Mouse (Mus musculus) CH12.LX (cell line): ENCODE data around the gene Dgkg.

ENCODE experiments used
- BHLHE40 ChIP-seq: IDR thresholded peaks from 2 replicates; pipeline ENCODE4 v1.6.1; 2011; ENCODE audit warnings: mild to moderate bottlenecking, low read depth, low read length, improper control_type of control experiment
- CTCF ChIP-seq, 2 experiments: IDR thresholded peaks in 1 of 2; conservative IDR thresholded peaks in 1 of 2; 2 replicates each; pipeline ENCODE4 v1.5.1; 2011 to 2012; ENCODE audit warnings: low read depth in 2 of 2, low read length in 2 of 2, improper control_type of control experiment in 1 of 2, inconsistent platforms in 1 of 2, mild to moderate bottlenecking in 1 of 2, moderate library complexity in 1 of 2
- JUND ChIP-seq: conservative IDR thresholded peaks from 2 replicates; pipeline ENCODE4 v1.6.1; 2011; ENCODE audit warnings: low read depth, low read length, improper control_type of control experiment
- MAX ChIP-seq: IDR thresholded peaks from 2 replicates; pipeline ENCODE4 v1.6.1; 2011; ENCODE audit warnings: low read length, improper control_type of control experiment
- MAZ ChIP-seq: IDR thresholded peaks from 2 replicates; pipeline ENCODE4 v1.6.1; 2012; ENCODE audit warnings: low read depth, mild to moderate bottlenecking, inconsistent platforms, low read length, improper control_type of control experiment, moderate library complexity
- MEF2A ChIP-seq: IDR thresholded peaks from 2 replicates; pipeline ENCODE4 v1.6.1; 2014; ENCODE audit warnings: low read depth, mild to moderate bottlenecking, inconsistent platforms, low read length, improper control_type of control experiment, borderline replicate concordance
- POLR2A ChIP-seq: IDR thresholded peaks from 2 replicates; pipeline ENCODE4 v1.6.1; 2011; ENCODE audit warnings: low read depth, mild to moderate bottlenecking, improper control_type of control experiment, low read length
- SMC3 ChIP-seq: IDR thresholded peaks from 2 replicates; pipeline ENCODE4 v1.6.1; 2011; ENCODE audit warnings: low read depth, low read length, improper control_type of control experiment
- TBP ChIP-seq: conservative IDR thresholded peaks from 2 replicates; pipeline ENCODE4 v1.6.1; 2011; ENCODE audit warnings: low read depth, low read length, improper control_type of control experiment
- USF1 ChIP-seq: IDR thresholded peaks from 2 replicates; pipeline ENCODE4 v1.6.1; 2014; ENCODE audit warnings: low read depth, mild to moderate bottlenecking, inconsistent platforms, low read length, improper control_type of control experiment
- USF2 ChIP-seq: conservative IDR thresholded peaks from 2 replicates; pipeline ENCODE4 v1.6.1; 2011; ENCODE audit warnings: low read depth, low read length, improper control_type of control experiment
- ZKSCAN1 ChIP-seq: IDR thresholded peaks from 2 replicates; pipeline ENCODE4 v1.6.1; 2012; ENCODE audit warnings: low read depth, inconsistent platforms, low read length, improper control_type of control experiment, borderline replicate concordance

DNA sequence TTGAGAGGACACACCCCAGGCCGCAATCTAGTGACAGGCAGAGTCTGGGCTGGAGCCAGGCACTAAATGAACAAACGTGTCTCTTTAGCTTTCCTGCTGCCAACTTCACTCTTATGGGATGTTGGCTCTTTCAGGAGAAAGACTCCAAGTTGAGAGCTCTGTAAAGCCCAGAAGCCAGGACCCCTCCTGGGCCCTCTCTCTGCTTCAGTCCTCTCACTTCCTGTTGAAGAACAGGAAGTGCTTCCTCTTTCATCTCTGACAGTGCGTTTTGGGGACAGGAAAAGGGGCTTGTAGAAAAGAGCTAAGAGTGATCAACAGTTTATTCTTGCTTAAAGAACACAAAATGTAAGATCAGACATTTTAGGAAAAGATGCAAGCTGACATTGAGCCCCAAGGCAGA, 159.0 kb downstream of the Dgkg start:
- TF ChIP-seq POLR2A (no peak), MAZ (no peak), SMC3 (no peak), ZKSCAN1 (no peak), MEF2A (no peak), TBP (no peak), JUND (no peak), BHLHE40 (no peak), MAX (no peak), CTCF (conservative IDR thresholded peaks at IDR 0.05 in 1 of 2, IDR thresholded peaks at IDR 0.05 in 1 of 2; ENCODE audit: low read depth in 2 of 2, low read length in 2 of 2) (no peak), USF2 (no peak), USF1 (no peak)
